Mouse (Mus musculus) kidney, postnatal 4 days (tissue): Measurements from ENCODE around the gene Enox1.
A peak's percentile ranks its signal among the peaks of the same experiment; 100 is the strongest.

ENCODE experiments used
- DNase-seq, 2 experiments: peaks; one replicate each; pipeline ENCODE4 v3.0.0; 2021; ENCODE audit warnings: mixed read lengths in 2 of 2

The Enox1 gene

GRCm38 (mm10) chr14:77377439-77377838 is 220.9 kb downstream of the Enox1 start:
- DNase-seq, result no peak

GRCm38 (mm10) chr14:77377873-77378272 is 221.3 kb downstream of the Enox1 start:
- no peak for DNase-seq

- no peak for DNase-seq
Observed at GRCm38 (mm10) chr14:77381532-77381931, 225.0 kb downstream of the Enox1 start.

GRCm38 (mm10) chr14:77385621-77386020 is 229.1 kb downstream of the Enox1 start:
- no peak for DNase-seq

- no peak for DNase-seq
Observed at GRCm38 (mm10) chr14:77387877-77388276, 231.3 kb downstream of the Enox1 start.

- no peak for DNase-seq
Observed at GRCm38 (mm10) chr14:77389276-77389675, 232.7 kb downstream of the Enox1 start.

- DNase-seq, result no peak
Observed at GRCm38 (mm10) chr14:77392476-77392875, 235.9 kb downstream of the Enox1 start.

GRCm38 (mm10) chr14:77406241-77407114 is 249.9 kb downstream of the Enox1 start:
- no peak for DNase-seq

- DNase-seq, result no peak
Observed at GRCm38 (mm10) chr14:77409271-77409940, 252.8 kb downstream of the Enox1 start.

- DNase-seq, result no peak
Observed at GRCm38 (mm10) chr14:77410354-77410753, 253.8 kb downstream of the Enox1 start.

GRCm38 (mm10) chr14:77413106-77413505 is 256.5 kb downstream of the Enox1 start:
- no peak for DNase-seq

- DNase-seq, result no peak
Observed at GRCm38 (mm10) chr14:77416358-77416757, 259.8 kb downstream of the Enox1 start.

GRCm38 (mm10) chr14:77421031-77421430 is 264.5 kb downstream of the Enox1 start:
- DNase-seq, result no peak

- DNase-seq, result no peak
Observed at GRCm38 (mm10) chr14:77423194-77423593, 266.6 kb downstream of the Enox1 start.

GRCm38 (mm10) chr14:77439426-77439825 is 282.9 kb downstream of the Enox1 start:
- DNase-seq, result no peak

- DNase-seq, result no peak
Observed at GRCm38 (mm10) chr14:77440805-77441204, 284.2 kb downstream of the Enox1 start.

- DNase-seq, result no peak
Observed at GRCm38 (mm10) chr14:77441541-77441940, 285.0 kb downstream of the Enox1 start.

- DNase-seq, result no peak
Observed at GRCm38 (mm10) chr14:77448001-77448400, 291.4 kb downstream of the Enox1 start.

GRCm38 (mm10) chr14:77451916-77452315 is 295.4 kb downstream of the Enox1 start:
- no peak for DNase-seq

GRCm38 (mm10) chr14:77456066-77456465 is 299.5 kb downstream of the Enox1 start:
- no peak for DNase-seq

- DNase-seq, result peak in 1 of 2 experiments; percentile 5
Observed at GRCm38 (mm10) chr14:77456876-77457275, 300.3 kb downstream of the Enox1 start.

GRCm38 (mm10) chr14:77458217-77458616 is 301.7 kb downstream of the Enox1 start:
- DNase-seq, result no peak

- DNase-seq, result no peak
Observed at GRCm38 (mm10) chr14:77463919-77464318, 307.4 kb downstream of the Enox1 start.

- no peak for DNase-seq
Observed at GRCm38 (mm10) chr14:77464782-77465181, 308.2 kb downstream of the Enox1 start.
